Mouse (Mus musculus): ENCODE results near the gene Catsper3. TPM values are rescaled to one million over a fixed set of nuclear protein-coding genes. Genes with fewer than 3 reads are reported as not detected.

Catsper3 gene
- total RNA-seq, 2 experiments from 2014 or later: not detected

DNA sequence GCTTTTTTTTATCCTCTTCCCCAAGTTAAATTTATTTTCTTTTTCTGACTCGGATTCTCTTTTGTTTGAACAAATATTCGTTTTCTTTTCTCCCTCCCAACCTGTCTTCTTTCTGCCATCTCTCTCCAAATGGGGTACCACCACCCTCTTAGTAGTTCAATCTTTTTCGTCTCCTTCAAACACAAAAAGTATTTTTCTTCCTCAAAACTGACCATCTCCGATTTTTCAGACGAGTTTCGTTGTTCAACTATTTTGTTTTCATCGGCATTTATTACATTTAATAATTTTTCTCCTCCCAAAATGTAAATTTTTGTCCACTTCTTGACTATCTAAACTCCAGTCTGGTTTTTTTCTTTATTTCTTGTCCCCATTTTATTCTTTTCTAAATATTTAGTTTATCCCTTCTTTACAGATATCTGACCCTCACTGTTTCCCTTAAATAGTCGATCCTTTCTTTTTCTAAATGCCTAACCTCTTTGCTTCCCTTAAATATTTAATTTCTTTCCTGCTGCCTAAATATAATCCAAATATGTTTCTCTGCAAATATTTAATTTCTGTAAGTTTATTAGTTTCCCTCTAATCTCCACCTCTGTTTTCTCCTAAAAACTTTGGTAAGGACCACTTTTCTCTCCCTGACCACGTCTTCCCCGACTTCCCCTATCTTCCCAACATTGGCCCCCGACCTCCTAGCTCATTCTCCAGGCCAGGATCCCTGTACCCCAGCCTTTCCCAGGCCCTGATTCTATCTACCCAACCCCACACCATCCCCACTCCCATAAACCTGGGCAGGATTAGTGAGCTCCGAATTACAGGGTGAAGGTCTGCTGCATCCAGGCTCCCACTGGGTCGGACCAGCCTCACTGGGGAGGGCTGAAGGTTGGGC lies 42.7 kb downstream of the Catsper3 start:
- no peak for ATAC-seq (replicated peaks; ENCODE audit: poor library complexity)

GRCm38 (mm10) chr13:55827679-55828140 lies 43.3 kb downstream of the Catsper3 start:
- ATAC-seq (replicated peaks; ENCODE audit: poor library complexity): no peak

- ATAC-seq (replicated peaks; ENCODE audit: poor library complexity): no peak
Measured at GRCm38 (mm10) chr13:55828141-55829017, 44.0 kb downstream of the Catsper3 start.

- ATAC-seq (replicated peaks; ENCODE audit: poor library complexity): no peak
Measured at GRCm38 (mm10) chr13:55829018-55829655, 44.8 kb downstream of the Catsper3 start.

GRCm38 (mm10) chr13:55830081-55830832 lies 45.9 kb downstream of the Catsper3 start:
- ATAC-seq (replicated peaks; ENCODE audit: poor library complexity): no peak

- ATAC-seq (replicated peaks; ENCODE audit: poor library complexity): no peak
Measured at GRCm38 (mm10) chr13:55830833-55831721, 46.7 kb downstream of the Catsper3 start.

DNA sequence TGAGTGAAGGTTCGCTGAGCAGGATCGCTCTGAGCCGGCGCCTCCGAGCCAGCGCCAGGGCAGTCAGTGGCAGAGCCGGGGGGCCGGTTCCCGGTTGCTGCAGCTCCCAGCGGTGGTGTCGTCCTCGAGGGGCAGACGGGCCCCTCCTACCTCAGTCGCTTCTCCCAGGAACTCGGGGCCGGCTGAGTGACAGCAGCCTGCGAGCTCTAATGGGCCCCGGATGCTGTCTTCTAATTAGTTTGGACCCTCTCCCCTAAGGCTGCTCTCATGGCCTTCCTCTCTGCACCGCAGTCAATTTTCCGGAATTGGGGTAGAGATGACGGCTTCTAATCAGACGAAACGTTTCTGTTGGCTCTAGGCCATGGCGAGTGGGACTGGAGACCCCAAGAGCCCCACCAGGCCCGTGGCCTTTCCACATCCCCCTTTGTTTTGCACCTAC lies 47.4 kb downstream of the Catsper3 start:
- ATAC-seq (replicated peaks; ENCODE audit: poor library complexity): no peak

DNA sequence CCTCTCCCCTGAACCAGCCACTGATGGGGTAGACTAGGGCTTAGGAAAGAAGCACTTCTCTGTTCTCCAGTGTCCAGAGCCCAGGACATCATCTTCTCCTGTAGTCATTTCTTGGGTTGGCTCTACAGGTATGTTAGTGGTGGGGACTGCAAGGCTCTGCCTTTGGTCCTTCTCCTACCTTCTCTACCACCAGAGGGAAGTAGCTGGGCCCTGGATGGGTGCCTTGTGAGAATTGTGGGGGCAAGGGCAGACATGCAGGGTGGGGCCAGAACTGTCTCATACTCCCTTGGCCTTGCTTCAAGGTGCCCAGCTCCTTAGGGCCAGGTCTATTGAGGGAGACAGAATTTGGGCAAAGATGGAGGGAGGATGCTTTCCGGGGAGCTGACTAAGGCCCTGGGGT lies 48.2 kb downstream of the Catsper3 start:
- ATAC-seq (replicated peaks; ENCODE audit: poor library complexity): no peak

- no peak for ATAC-seq (replicated peaks; ENCODE audit: poor library complexity)
Measured at GRCm38 (mm10) chr13:55833921-55834320, 49.6 kb downstream of the Catsper3 start.

DNA sequence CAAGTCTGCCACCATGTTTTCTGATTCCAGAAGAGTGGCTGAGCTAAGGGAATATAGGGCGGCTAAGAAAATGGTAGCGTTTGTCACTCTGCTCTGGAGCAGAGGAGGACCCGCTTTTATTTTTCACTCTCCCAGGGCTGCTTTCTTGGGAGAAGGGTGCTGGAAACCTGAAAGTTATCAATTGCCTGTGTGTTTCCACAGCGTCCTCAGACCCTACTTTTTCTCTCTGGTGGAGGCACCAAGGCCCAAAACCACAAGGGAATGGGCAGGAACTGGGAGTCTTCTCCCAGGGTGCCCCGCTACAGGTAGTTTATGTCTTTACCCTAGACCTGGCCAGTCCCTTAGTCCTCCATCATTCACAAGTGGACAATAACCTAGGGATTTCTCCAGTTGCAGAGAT lies 50.3 kb downstream of the Catsper3 start:
- ATAC-seq (replicated peaks; ENCODE audit: poor library complexity): no peak

- ATAC-seq (replicated peaks; ENCODE audit: poor library complexity): no peak
Measured at GRCm38 (mm10) chr13:55835548-55836097, 51.3 kb downstream of the Catsper3 start.

DNA sequence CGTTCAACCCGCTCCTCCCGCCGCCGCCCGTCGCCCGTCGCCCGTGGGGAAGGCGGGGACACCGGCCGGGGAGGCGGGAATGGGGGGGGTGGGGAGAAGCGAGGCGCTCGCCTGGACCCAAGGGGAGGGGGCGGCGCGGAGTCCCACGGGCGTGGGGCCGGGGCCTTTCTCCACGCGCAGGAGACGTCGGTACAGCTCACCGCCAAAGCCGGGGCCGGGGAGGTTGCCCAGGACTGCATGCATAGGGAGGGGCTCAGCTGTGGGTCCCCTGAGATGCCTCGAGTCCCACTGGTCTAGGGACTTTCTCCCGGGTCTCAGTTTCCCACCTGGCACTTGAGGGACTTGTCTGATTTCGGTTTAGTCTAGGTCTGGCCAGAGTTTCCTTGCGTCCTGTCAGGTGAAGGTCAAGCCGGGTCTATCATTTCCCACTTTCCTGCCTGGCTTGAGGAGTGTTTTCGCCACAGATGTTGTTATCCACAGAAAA lies 51.8 kb downstream of the Catsper3 start, which contains the start of gene Pitx1:
TSS of gene Pitx1 (minus strand) at position 51 of the 484 bp plus-strand sequence.
- no peak for ATAC-seq (replicated peaks; ENCODE audit: poor library complexity)

GRCm38 (mm10) chr13:55836786-55837780 lies 52.7 kb downstream of the Catsper3 start:
- ATAC-seq (replicated peaks; ENCODE audit: poor library complexity): no peak

GRCm38 (mm10) chr13:55840223-55840622 lies 55.9 kb downstream of the Catsper3 start:
- ATAC-seq (replicated peaks; ENCODE audit: poor library complexity): no peak

- no peak for ATAC-seq (replicated peaks; ENCODE audit: poor library complexity)
Measured at GRCm38 (mm10) chr13:55843700-55844099, 59.3 kb downstream of the Catsper3 start.

GRCm38 (mm10) chr13:55847805-55848204 lies 63.4 kb downstream of the Catsper3 start:
- no peak for ATAC-seq (replicated peaks; ENCODE audit: poor library complexity)

DNA sequence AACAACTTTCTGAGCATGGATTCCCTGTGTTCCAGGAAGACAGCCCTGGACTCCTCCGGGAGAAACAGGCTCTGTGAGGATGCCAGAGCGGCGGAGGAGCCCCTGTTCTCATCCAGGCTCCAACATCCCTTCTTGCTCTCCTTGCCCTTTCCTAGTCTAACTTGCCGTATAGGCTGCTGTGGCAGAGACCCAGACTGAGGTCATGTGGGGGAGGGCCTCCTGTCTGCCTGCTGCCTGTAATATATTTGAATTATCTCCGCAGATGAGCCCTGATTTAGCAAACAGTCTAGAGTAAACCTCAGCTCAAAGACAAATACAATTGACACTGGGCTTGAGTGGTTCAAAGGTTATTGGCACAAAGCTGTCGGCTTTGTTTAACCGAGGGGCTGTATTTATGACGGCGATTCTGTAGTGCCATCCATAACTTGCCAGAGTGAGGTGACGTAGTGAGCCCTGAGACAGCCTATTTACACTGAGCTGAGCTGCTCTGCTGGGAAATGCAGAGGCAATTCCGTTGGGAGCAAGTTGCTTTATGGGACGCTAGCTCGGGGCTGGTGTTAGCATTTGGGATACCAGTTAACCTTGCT lies 64.3 kb downstream of the Catsper3 start:
- ATAC-seq (replicated peaks; ENCODE audit: poor library complexity): no peak
